Mouse (Mus musculus) megakaryocyte, embryonic 14.5 days (primary cell): ENCODE data around the gene Zfp65.

Experiments used
- FLI1 ChIP-seq: IDR thresholded peaks from 2 replicates; pipeline ENCODE4 v1.6.1; 2012; ENCODE audit warnings: low read length, inconsistent platforms, mixed read lengths
- GATA1 ChIP-seq: IDR thresholded peaks from 3 replicates; pipeline ENCODE4 v1.6.1; 2012; ENCODE audit warnings: mixed read lengths, low read length, inconsistent platforms, borderline replicate concordance

DNA sequence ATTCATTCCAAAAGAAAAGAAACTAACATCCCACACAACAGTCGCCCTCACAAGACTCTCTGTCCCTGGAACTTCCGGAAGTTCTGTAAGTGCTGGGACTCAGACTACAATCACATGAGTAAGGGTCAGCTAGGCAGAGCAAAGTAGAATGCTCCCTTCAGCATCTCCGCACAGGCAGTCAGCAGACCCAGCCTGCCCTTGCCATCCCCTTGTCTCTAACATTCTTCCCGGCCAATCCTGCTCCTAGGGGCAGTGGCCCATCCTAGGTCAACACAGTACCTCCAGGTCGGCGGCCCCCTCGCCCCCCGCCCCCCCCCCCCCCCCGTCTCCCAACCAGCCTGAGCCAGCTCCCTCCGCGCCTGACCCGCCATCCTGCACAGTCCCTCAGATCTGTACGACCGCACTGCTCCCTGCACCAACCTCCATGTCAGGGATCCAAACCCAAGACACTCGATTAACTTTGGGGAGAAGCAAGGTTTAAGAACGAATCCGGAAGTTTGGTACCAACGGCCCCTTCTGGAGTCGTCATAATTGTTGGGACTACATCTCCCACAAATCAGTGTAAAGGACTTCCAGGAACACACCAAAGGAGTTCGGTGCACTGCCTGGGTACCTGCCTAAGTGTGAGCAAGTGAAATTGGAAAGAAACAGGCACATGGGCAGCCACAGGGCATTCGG, at the start of gene Zfp65:
- TF ChIP-seq FLI1: no peak
- TF ChIP-seq GATA1: no peak
